Mouse (Mus musculus): ENCODE measurements at regions not wholly inside any gene's neighbourhood (a gene's known extent, or its start where the extent isn't known, plus 50 kb on each side); places are given as distances from the start of the nearest gene placed in this dataset.
A peak's percentile ranks its signal among the peaks of the same experiment; 100 is the strongest.

- Histone ChIP-seq H3K9ac (ENCODE audit: low read depth, low read length) (no peak overlapping the region), H3K4me2 (no peak overlapping the region), H3K27me3 (replicated peaks; ENCODE audit: control insufficient read depth, insufficient read depth, low read length) (no peaks in the 10 kb centered on the region), H3K4me3 (ENCODE audit: low read depth, low read length) (no peak overlapping the region), H3K4me1 (replicated peaks; ENCODE audit: control insufficient read depth, insufficient read depth, low read length) (no peaks in the 10 kb centered on the region), H3K9me3 (ENCODE audit: control insufficient read depth, low read length) (no peaks in the 10 kb centered on the region), H3K27ac (ENCODE audit: low read depth, low read length) (no peak overlapping the region), H3K36me3 (ENCODE audit: control insufficient read depth, insufficient read depth, low read length) (no peaks in the 10 kb centered on the region)
- WGBS, result 30% methylated on average over 10 of the region's 10 CpGs
- DNase-seq (ENCODE audit: low spot score) (no peak), ATAC-seq (replicated peaks; ENCODE audit: low FRiP score) (no peak)
These were observed 185.0 kb downstream of the Med10 start for GRCm38 (mm10) chr13:69987181-69987580.

GRCm38 (mm10) chr13:69988319-69988718 lies 186.1 kb downstream of the Med10 start:
- Histone ChIP-seq H3K9me3 (ENCODE audit: control insufficient read depth, low read length) (no peaks in the 10 kb centered on the region), H3K9ac (ENCODE audit: low read depth, low read length) (no peak overlapping the region), H3K27ac (ENCODE audit: low read depth, low read length) (no peak overlapping the region), H3K36me3 (ENCODE audit: control insufficient read depth, insufficient read depth, low read length) (no peaks in the 10 kb centered on the region), H3K4me2 (no peak overlapping the region), H3K4me1 (replicated peaks; ENCODE audit: control insufficient read depth, insufficient read depth, low read length) (no peaks in the 10 kb centered on the region), H3K4me3 (ENCODE audit: low read depth, low read length) (no peak overlapping the region), H3K27me3 (replicated peaks; ENCODE audit: control insufficient read depth, insufficient read depth, low read length) (no peaks in the 10 kb centered on the region)
- WGBS, result 59% methylated on average over 4 of the region's 4 CpGs
- no peak for ATAC-seq (replicated peaks; ENCODE audit: low FRiP score)
- DNase-seq (ENCODE audit: low spot score), result no peak

DNA sequence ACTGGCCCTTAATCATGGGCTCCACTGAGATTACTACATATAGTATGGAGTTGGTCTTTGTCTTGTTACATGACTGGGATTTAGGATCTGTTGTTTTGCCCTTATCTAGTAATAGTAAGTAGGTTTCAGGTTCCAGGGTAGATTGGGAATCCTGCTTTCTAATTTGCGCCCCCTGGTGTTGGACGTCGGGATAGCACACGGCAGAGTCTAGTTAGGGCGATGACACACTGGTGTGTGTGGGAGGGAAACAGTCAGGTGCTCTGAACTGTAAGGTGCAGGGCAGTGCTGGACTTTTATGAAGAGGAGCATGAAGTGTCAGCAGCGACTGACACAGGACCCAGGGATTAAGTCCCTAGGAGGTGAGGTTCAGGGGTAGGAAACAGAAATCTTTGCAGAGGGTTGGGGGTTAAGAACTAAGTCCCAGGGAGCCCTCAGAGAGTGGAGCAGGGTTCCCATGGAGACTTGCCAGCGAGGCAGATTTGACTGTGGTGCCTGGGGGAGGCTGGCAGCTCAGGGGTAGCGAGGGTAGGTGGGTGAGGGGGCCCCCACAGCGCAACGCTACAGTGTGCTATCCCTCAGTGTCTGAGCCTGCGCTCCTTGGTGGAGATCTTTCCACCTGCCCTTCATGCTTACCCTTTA lies 189.2 kb downstream of the Med10 start:
- H3K4me1 ChIP-seq (replicated peaks; ENCODE audit: control insufficient read depth, insufficient read depth, low read length), result no peaks in the 10 kb centered on the region

DNA sequence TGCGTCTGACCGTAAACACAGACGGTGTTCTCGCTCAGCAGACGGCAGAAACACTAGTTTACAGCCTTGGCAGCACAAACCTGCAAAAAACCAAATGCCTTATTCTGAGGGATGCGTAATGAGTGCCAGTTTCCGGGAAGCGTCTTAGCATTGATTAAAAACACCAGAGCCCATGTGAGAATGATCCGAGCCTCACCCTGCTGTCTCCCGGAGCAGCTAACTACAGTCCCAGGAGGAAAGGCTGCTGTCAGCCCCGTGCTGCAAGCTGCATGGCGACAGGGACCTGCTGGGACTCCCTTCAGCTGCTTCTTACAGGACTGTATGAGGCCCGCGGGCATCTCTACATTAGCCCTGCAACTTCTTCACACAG lies 189.7 kb downstream of the Med10 start:
- 62% methylated on average over 14 of the region's 14 CpGs for WGBS
- no peak overlapping the region for H3K27ac ChIP-seq (ENCODE audit: low read depth, low read length)
- no peaks in the 10 kb centered on the region for H3K4me1 ChIP-seq (replicated peaks; ENCODE audit: control insufficient read depth, insufficient read depth, low read length)
- no peak overlapping the region for H3K9ac ChIP-seq (ENCODE audit: low read depth, low read length)
- no peak overlapping the region for H3K4me3 ChIP-seq (ENCODE audit: low read depth, low read length)
- H3K27me3 ChIP-seq (replicated peaks; ENCODE audit: control insufficient read depth, insufficient read depth, low read length), result no peaks in the 10 kb centered on the region
- ATAC-seq (replicated peaks; ENCODE audit: low FRiP score) (no peak), DNase-seq (ENCODE audit: low spot score) (no peak)
- no peaks in the 10 kb centered on the region for H3K9me3 ChIP-seq (ENCODE audit: control insufficient read depth, low read length)
- H3K36me3 ChIP-seq (ENCODE audit: control insufficient read depth, insufficient read depth, low read length), result no peaks in the 10 kb centered on the region
- H3K4me2 ChIP-seq, result no peak overlapping the region

More for the DNA sequence above, 189.2 kb downstream of the Med10 start:
- no peak overlapping the region for H3K27ac ChIP-seq (ENCODE audit: low read depth, low read length)
- no peak for ATAC-seq (replicated peaks; ENCODE audit: low FRiP score)
- no peak overlapping the region for H3K9ac ChIP-seq (ENCODE audit: low read depth, low read length)
- H3K9me3 ChIP-seq (ENCODE audit: control insufficient read depth, low read length), result no peaks in the 10 kb centered on the region
- no peak overlapping the region for H3K4me2 ChIP-seq
- H3K4me3 ChIP-seq (ENCODE audit: low read depth, low read length), result no peak overlapping the region
- H3K27me3 ChIP-seq (replicated peaks; ENCODE audit: control insufficient read depth, insufficient read depth, low read length), result no peaks in the 10 kb centered on the region
- WGBS, result 32% methylated on average over 11 of the region's 11 CpGs
- peak; percentile 41 for DNase-seq (ENCODE audit: low spot score)
- no peaks in the 10 kb centered on the region for H3K36me3 ChIP-seq (ENCODE audit: control insufficient read depth, insufficient read depth, low read length)

DNA sequence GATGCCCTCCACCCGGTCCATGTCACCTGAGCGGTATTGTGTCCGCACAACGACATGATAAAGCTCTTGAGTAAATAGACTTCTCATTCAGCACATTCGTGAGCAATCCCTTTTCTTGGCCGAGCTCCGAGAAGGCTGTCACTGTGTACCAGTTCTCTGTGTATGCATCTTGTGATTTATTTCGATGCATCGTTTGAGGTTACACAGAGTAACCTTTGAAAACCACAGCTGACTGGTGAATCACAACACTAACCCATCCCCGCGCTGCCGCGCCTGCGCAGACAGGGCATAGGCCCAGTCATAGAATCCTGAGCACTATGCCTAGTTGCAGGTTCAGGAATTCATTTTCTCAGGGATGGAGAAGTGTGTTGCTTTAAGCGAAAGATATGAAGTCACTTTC lies 201.4 kb downstream of the Med10 start:
- DNase-seq (ENCODE audit: low spot score) (no peak), ATAC-seq (replicated peaks; ENCODE audit: low FRiP score) (no peak)
- H3K27ac ChIP-seq (ENCODE audit: low read depth, low read length), result no peak overlapping the region
- WGBS, result 84% methylated on average over 15 of the region's 15 CpGs
- H3K4me3 ChIP-seq (ENCODE audit: low read depth, low read length), result no peak overlapping the region
- no peaks in the 10 kb centered on the region for H3K4me1 ChIP-seq (replicated peaks; ENCODE audit: control insufficient read depth, insufficient read depth, low read length)
- no peak overlapping the region for H3K9ac ChIP-seq (ENCODE audit: low read depth, low read length)
- no peaks in the 10 kb centered on the region for H3K9me3 ChIP-seq (ENCODE audit: control insufficient read depth, low read length)
- H3K27me3 ChIP-seq (replicated peaks; ENCODE audit: control insufficient read depth, insufficient read depth, low read length), result no peaks in the 10 kb centered on the region
- H3K4me2 ChIP-seq, result no peak overlapping the region
- no peaks in the 10 kb centered on the region for H3K36me3 ChIP-seq (ENCODE audit: control insufficient read depth, insufficient read depth, low read length)

- Histone ChIP-seq H3K4me3 (ENCODE audit: low read depth, low read length) (no peak overlapping the region), H3K27ac (ENCODE audit: low read depth, low read length) (no peak overlapping the region), H3K4me1 (replicated peaks; ENCODE audit: control insufficient read depth, insufficient read depth, low read length) (no peaks in the 10 kb centered on the region), H3K4me2 (no peak overlapping the region), H3K36me3 (ENCODE audit: control insufficient read depth, insufficient read depth, low read length) (no peaks in the 10 kb centered on the region), H3K9me3 (ENCODE audit: control insufficient read depth, low read length) (no peaks in the 10 kb centered on the region), H3K27me3 (replicated peaks; ENCODE audit: control insufficient read depth, insufficient read depth, low read length) (no peaks in the 10 kb centered on the region), H3K9ac (ENCODE audit: low read depth, low read length) (no peak overlapping the region)
- DNase-seq (ENCODE audit: low spot score) (no peak), ATAC-seq (replicated peaks; ENCODE audit: low FRiP score) (no peak)
- 53% methylated on average over 3 of the region's 3 CpGs for WGBS
These were observed 209.9 kb downstream of the Med10 start for GRCm38 (mm10) chr13:70012123-70012522.

GRCm38 (mm10) chr13:70015183-70015582 lies 213.0 kb downstream of the Med10 start:
- WGBS, result 50% methylated on average over 4 of the region's 4 CpGs
- Histone ChIP-seq H3K9ac (ENCODE audit: low read depth, low read length) (no peak overlapping the region), H3K36me3 (ENCODE audit: control insufficient read depth, insufficient read depth, low read length) (no peaks in the 10 kb centered on the region), H3K9me3 (ENCODE audit: control insufficient read depth, low read length) (no peaks in the 10 kb centered on the region), H3K27me3 (replicated peaks; ENCODE audit: control insufficient read depth, insufficient read depth, low read length) (no peaks in the 10 kb centered on the region), H3K4me3 (ENCODE audit: low read depth, low read length) (no peak overlapping the region), H3K4me2 (no peak overlapping the region), H3K4me1 (replicated peaks; ENCODE audit: control insufficient read depth, insufficient read depth, low read length) (no peaks in the 10 kb centered on the region), H3K27ac (ENCODE audit: low read depth, low read length) (no peak overlapping the region)
- DNase-seq (ENCODE audit: low spot score), result no peak
- ATAC-seq (replicated peaks; ENCODE audit: low FRiP score), result no peak

- Histone ChIP-seq H3K4me2 (no peak overlapping the region), H3K36me3 (ENCODE audit: control insufficient read depth, insufficient read depth, low read length) (no peaks in the 10 kb centered on the region), H3K9ac (ENCODE audit: low read depth, low read length) (no peak overlapping the region), H3K9me3 (ENCODE audit: control insufficient read depth, low read length) (no peaks in the 10 kb centered on the region), H3K4me1 (replicated peaks; ENCODE audit: control insufficient read depth, insufficient read depth, low read length) (no peaks in the 10 kb centered on the region), H3K27me3 (replicated peaks; ENCODE audit: control insufficient read depth, insufficient read depth, low read length) (no peaks in the 10 kb centered on the region), H3K27ac (ENCODE audit: low read depth, low read length) (no peak overlapping the region), H3K4me3 (ENCODE audit: low read depth, low read length) (no peak overlapping the region)
- DNase-seq (ENCODE audit: low spot score), result no peak
- ATAC-seq (replicated peaks; ENCODE audit: low FRiP score), result no peak
- 74% methylated on average over 5 of the region's 5 CpGs for WGBS
These were observed 215.3 kb downstream of the Med10 start for GRCm38 (mm10) chr13:70017535-70017934.

DNA sequence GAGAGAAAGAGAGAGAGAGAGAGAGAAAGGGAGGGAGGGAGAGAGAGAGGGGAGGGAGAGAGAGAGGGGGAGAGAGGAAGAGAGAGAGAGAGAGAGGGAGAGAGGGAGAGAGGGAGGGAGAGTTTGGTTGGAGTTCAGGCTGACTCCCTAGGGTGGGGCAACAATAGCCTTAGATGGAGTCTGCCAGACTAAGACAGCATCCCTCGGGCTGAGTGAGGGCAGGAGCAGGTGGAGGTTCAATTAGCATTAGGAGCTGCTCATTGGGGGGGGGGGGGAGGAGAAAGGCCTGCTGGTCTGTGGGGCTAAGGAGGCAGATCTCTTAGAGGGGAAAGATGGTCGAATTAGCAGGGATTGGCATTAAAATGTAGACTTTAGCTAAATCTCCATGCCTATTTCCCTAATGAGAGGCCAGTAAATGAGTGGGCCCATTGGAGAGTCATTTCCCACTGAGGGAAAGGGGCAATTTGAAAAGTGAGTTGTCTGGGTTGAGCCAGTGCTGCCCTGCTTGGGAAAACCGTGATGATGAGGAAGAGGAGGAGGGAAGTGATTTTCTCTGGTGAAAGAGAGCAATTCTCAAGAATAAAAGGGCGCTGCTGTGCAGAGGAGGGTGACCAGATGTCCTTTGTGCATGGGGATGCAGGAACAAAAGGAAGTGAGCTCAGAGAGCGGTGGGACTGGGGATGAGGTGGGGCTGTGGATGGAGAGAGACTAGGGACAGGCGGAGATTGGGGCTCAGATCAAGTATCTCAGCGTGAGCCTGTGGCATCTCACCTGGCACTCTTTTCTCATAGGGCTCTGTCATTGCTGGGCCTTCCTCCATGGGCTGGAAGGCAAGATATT lies 218.0 kb downstream of the Med10 start:
- no peak overlapping the region for H3K27ac ChIP-seq (ENCODE audit: low read depth, low read length)
- no peak overlapping the region for H3K9ac ChIP-seq (ENCODE audit: low read depth, low read length)
- no peaks in the 10 kb centered on the region for H3K36me3 ChIP-seq (ENCODE audit: control insufficient read depth, insufficient read depth, low read length)
- no peak overlapping the region for H3K4me2 ChIP-seq
- H3K27me3 ChIP-seq (replicated peaks; ENCODE audit: control insufficient read depth, insufficient read depth, low read length), result no peaks in the 10 kb centered on the region
- no peak overlapping the region for H3K4me3 ChIP-seq (ENCODE audit: low read depth, low read length)
- WGBS, result 37% methylated on average over 7 of the region's 7 CpGs
- no peaks in the 10 kb centered on the region for H3K9me3 ChIP-seq (ENCODE audit: control insufficient read depth, low read length)
- no peaks in the 10 kb centered on the region for H3K4me1 ChIP-seq (replicated peaks; ENCODE audit: control insufficient read depth, insufficient read depth, low read length)
- ATAC-seq (replicated peaks; ENCODE audit: low FRiP score) (no peak), DNase-seq (ENCODE audit: low spot score) (no peak)
